10 mouse cellular contexts compared by ENCODE assay signal in genomic region chr7:122131834-122132233, GRCm38 (mm10). TPM values are rescaled to one million over a fixed set of nuclear protein-coding genes. Genes with fewer than 3 reads are reported as not detected.
DNase-seq lines count a peak whose midpoint lies in the region; ATAC-seq and TF ChIP-seq lines count a peak whose summit lies in the region.
"Had no signal": no experiment of that assay in that cellular context is flagged by ENCODE, and none has a peak within 500 bp of the region (broad histone marks: within the 10 kb centered on the region; RNA-seq: fewer than 3 reads in every experiment).

No protein-coding gene starts in this region.

- H3K36me3 ChIP-seq in lung, embryonic 14.5 days (ENCODE audit: insufficient read depth): peaks cover 48% of the 10 kb centered on the region
- peaks cover 32% of the 10 kb centered on the region for H3K36me3 ChIP-seq in forebrain, embryonic 14.5 days (ENCODE audit: control insufficient read depth, insufficient read depth, low read length)
- H3K36me3 ChIP-seq in limb, embryonic 15.5 days: peaks cover 35% of the 10 kb centered on the region
- peaks cover 24% of the 10 kb centered on the region for H3K36me3 ChIP-seq in stomach, embryonic 14.5 days (ENCODE audit: control insufficient read depth, insufficient read depth, low read length)

- no peak for ATAC-seq in lung, embryonic 14.5 days (ENCODE audit: insufficient read depth)
- no peak for ATAC-seq in forebrain, embryonic 14.5 days
- no peak for ATAC-seq in limb, embryonic 15.5 days (ENCODE audit: insufficient number of reproducible peaks, low FRiP score, low TSS enrichment, low read depth)
- ATAC-seq in stomach, embryonic 14.5 days (ENCODE audit: insufficient number of reproducible peaks, insufficient read depth, low FRiP score, low read depth): no peak

- no peaks in the 10 kb centered on the region for H3K9me3 ChIP-seq in lung, embryonic 14.5 days (ENCODE audit: low read depth, low read length)
- no peaks in the 10 kb centered on the region for H3K9me3 ChIP-seq in forebrain, embryonic 14.5 days (replicated peaks; ENCODE audit: control insufficient read depth, low read length)
- no peaks in the 10 kb centered on the region for H3K9me3 ChIP-seq in limb, embryonic 15.5 days
- no peaks in the 10 kb centered on the region for H3K9me3 ChIP-seq in stomach, embryonic 14.5 days (ENCODE audit: control insufficient read depth, low read depth, low read length)

- TF ChIP-seq POLR2A in lung, adult 2 months (IDR thresholded peaks at IDR 0.05; ENCODE audit: borderline replicate concordance, extremely low read depth, low read depth, low read length): no peak

- H3K27ac ChIP-seq in lung, embryonic 14.5 days (ENCODE audit: low read depth): no peak overlapping the region
- H3K27ac ChIP-seq in forebrain, embryonic 14.5 days (ENCODE audit: low read depth, low read length): no peak overlapping the region
- no peak overlapping the region for H3K27ac ChIP-seq in limb, embryonic 15.5 days
- no peak overlapping the region for H3K27ac ChIP-seq in stomach, embryonic 14.5 days (ENCODE audit: low read length)

- peak overlapping the region; percentile 87 for H3K9ac ChIP-seq in lung, embryonic 14.5 days
- peak overlapping the region; percentile 64; the same call in 1 of the 2 replicates for H3K9ac ChIP-seq in forebrain, embryonic 14.5 days (ENCODE audit: low read length)
- H3K9ac ChIP-seq in limb, embryonic 15.5 days: peak overlapping the region; percentile 58; the same call in 1 of the 2 replicates
- H3K9ac ChIP-seq in stomach, embryonic 14.5 days (replicated peaks; ENCODE audit: low read depth, low read length): peak overlapping the region; percentile 81; the same call in 1 of the 2 replicates

- DNase-seq in lung, embryonic 14.5 days: no peak
- DNase-seq in lung, postnatal 10 days: no peak
- DNase-seq in forebrain, embryonic 14.5 days (ENCODE audit: low spot score): no peak
- DNase-seq in layer of hippocampus, adult 18-20 months (ENCODE audit: low spot score in 2 of 2): no peak
- no peak for DNase-seq in lung, adult 2 months
- DNase-seq in frontal cortex, postnatal 14 days (ENCODE audit: low spot score in 2 of 2): no peak
- DNase-seq: cerebellum, postnatal 25 days had no signal

- H3K4me2 ChIP-seq in lung, embryonic 14.5 days: peak overlapping the region; percentile 69
- peak overlapping the region; percentile 71 for H3K4me2 ChIP-seq in forebrain, embryonic 14.5 days (ENCODE audit: low read length)
- H3K4me2 ChIP-seq in limb, embryonic 15.5 days: peak overlapping the region; percentile 79; the same call in 1 of the 2 replicates
- H3K4me2 ChIP-seq in stomach, embryonic 14.5 days (replicated peaks; ENCODE audit: low read depth, low read length): peak overlapping the region; percentile 70

- no peak for TF ChIP-seq CTCF in lung, embryonic 14.5 days (IDR thresholded peaks at IDR 0.05; ENCODE audit: low read depth)
- no peak for TF ChIP-seq CTCF in lung, adult 2 months (IDR thresholded peaks at IDR 0.05; ENCODE audit: insufficient read depth, low read length)

- H3K27me3 ChIP-seq in lung, embryonic 14.5 days (ENCODE audit: insufficient read depth, low read length): no peaks in the 10 kb centered on the region
- no peaks in the 10 kb centered on the region for H3K27me3 ChIP-seq in forebrain, embryonic 14.5 days (replicated peaks; ENCODE audit: control insufficient read depth, insufficient read depth, low read length)
- H3K27me3 ChIP-seq in limb, embryonic 15.5 days: no peaks in the 10 kb centered on the region
- no peaks in the 10 kb centered on the region for H3K27me3 ChIP-seq in stomach, embryonic 14.5 days (ENCODE audit: control insufficient read depth, insufficient read depth, low read length)

- H3K4me1 ChIP-seq in lung, embryonic 14.5 days (ENCODE audit: insufficient read depth): peaks cover 3% of the 10 kb centered on the region; the same call in 1 of the 2 replicates
- H3K4me1 ChIP-seq in forebrain, embryonic 14.5 days (ENCODE audit: control insufficient read depth, insufficient read depth, low read length): peaks cover 12% of the 10 kb centered on the region
- H3K4me1 ChIP-seq in limb, embryonic 15.5 days: peaks cover 9% of the 10 kb centered on the region
- H3K4me1 ChIP-seq in stomach, embryonic 14.5 days (ENCODE audit: control insufficient read depth, insufficient read depth, low read length): no peaks in the 10 kb centered on the region
- no peaks in the 10 kb centered on the region; the same call in 1 of the 2 replicates for H3K4me1 ChIP-seq in lung, adult 2 months (ENCODE audit: control insufficient read depth, insufficient read depth, low read length)

- peak overlapping the region; percentile 91 for H3K4me3 ChIP-seq in lung, embryonic 14.5 days (ENCODE audit: low read depth, low read length)
- H3K4me3 ChIP-seq in forebrain, embryonic 14.5 days (ENCODE audit: low read depth, low read length): peak overlapping the region; percentile 46
- H3K4me3 ChIP-seq in limb, embryonic 15.5 days: peak overlapping the region; percentile 74
- H3K4me3 ChIP-seq in stomach, embryonic 14.5 days (ENCODE audit: low read depth, low read length): peak overlapping the region; percentile 91
- no peak overlapping the region for H3K4me3 ChIP-seq in lung, adult 2 months (replicated peaks; ENCODE audit: extremely low read depth, low read depth, low read length)

RNA-seq across cellular contexts. Expression of gene Palb2, which starts 1.0 kb away (rescaled TPM):
- polyA plus RNA-seq in lung, embryonic 14.5 days (2014; fragmentation: Nextera tagmentation; extraction: Ambion mirVana): 20.6 and 20.8 TPM in 2 replicates
- 7.2 TPM in 2 replicates for polyA plus RNA-seq in forebrain, embryonic 14.5 days (2014; fragmentation: Nextera tagmentation; extraction: Ambion mirVana)
- 10.5 and 12.3 TPM in 2 replicates for polyA plus RNA-seq in limb, embryonic 15.5 days (2015; fragmentation: Nextera tagmentation; extraction: Ambion mirVana)
- 19.9 and 20.0 TPM in 2 replicates for polyA plus RNA-seq in stomach, embryonic 14.5 days (2014; fragmentation: Nextera tagmentation; extraction: Ambion mirVana)
- 1 to 10 TPM; 1.1 to 1.9 TPM for total RNA-seq in layer of hippocampus, adult 18-20 months (2021)
- polyA plus RNA-seq in lung, adult 2 months (2012; rRNA removed): 0.67 and 0.85 TPM in 2 replicates

RNA-seq across cellular contexts. Expression of gene Dctn5, which starts 1.0 kb away (rescaled TPM):
- polyA plus RNA-seq in lung, embryonic 14.5 days (2014; fragmentation: Nextera tagmentation; extraction: Ambion mirVana): 108 and 119 TPM in 2 replicates
- polyA plus RNA-seq in forebrain, embryonic 14.5 days (2014; fragmentation: Nextera tagmentation; extraction: Ambion mirVana): 162 and 166 TPM in 2 replicates
- polyA plus RNA-seq in limb, embryonic 15.5 days (2015; fragmentation: Nextera tagmentation; extraction: Ambion mirVana): 122 and 125 TPM in 2 replicates
- polyA plus RNA-seq in stomach, embryonic 14.5 days (2014; fragmentation: Nextera tagmentation; extraction: Ambion mirVana): 129 and 133 TPM in 2 replicates
- total RNA-seq in layer of hippocampus, adult 18-20 months (2021): 100 to 1,000 TPM; 104 TPM
- polyA plus RNA-seq in lung, adult 2 months (2012; rRNA removed): 52.0 and 59.1 TPM in 2 replicates

RNA-seq across cellular contexts. Expression of gene Plk1, which starts 27.4 kb away (rescaled TPM):
- 141 and 160 TPM in 2 replicates for polyA plus RNA-seq in lung, embryonic 14.5 days (2014; fragmentation: Nextera tagmentation; extraction: Ambion mirVana)
- polyA plus RNA-seq in forebrain, embryonic 14.5 days (2014; fragmentation: Nextera tagmentation; extraction: Ambion mirVana): 47.7 and 48.4 TPM in 2 replicates
- 86.2 and 92.1 TPM in 2 replicates for polyA plus RNA-seq in limb, embryonic 15.5 days (2015; fragmentation: Nextera tagmentation; extraction: Ambion mirVana)
- polyA plus RNA-seq in stomach, embryonic 14.5 days (2014; fragmentation: Nextera tagmentation; extraction: Ambion mirVana): 91.2 and 92.3 TPM in 2 replicates
- total RNA-seq in layer of hippocampus, adult 18-20 months (2021): 1 to 10 TPM; 1.4 to 1.9 TPM
- 2.3 and 3.1 TPM in 2 replicates for polyA plus RNA-seq in lung, adult 2 months (2012; rRNA removed)
- total RNA-seq: monocyte, adult 5-6 weeks had no signal

RNA-seq across cellular contexts. Expression of gene Ndufab1, which starts 30.1 kb away (rescaled TPM):
- polyA plus RNA-seq in lung, embryonic 14.5 days (2014; fragmentation: Nextera tagmentation; extraction: Ambion mirVana): 620 and 633 TPM in 2 replicates
- 510 and 563 TPM in 2 replicates for polyA plus RNA-seq in forebrain, embryonic 14.5 days (2014; fragmentation: Nextera tagmentation; extraction: Ambion mirVana)
- polyA plus RNA-seq in limb, embryonic 15.5 days (2015; fragmentation: Nextera tagmentation; extraction: Ambion mirVana): 553 and 558 TPM in 2 replicates
- 623 and 627 TPM in 2 replicates for polyA plus RNA-seq in stomach, embryonic 14.5 days (2014; fragmentation: Nextera tagmentation; extraction: Ambion mirVana)
- total RNA-seq in layer of hippocampus, adult 18-20 months (2021): 100 to 1,000 TPM; 305 to 306 TPM
- polyA plus RNA-seq in lung, adult 2 months (2012; rRNA removed): 150 and 268 TPM in 2 replicates

RNA-seq across cellular contexts. Expression of gene Ern2, which starts 54.2 kb away (rescaled TPM):
- polyA plus RNA-seq in lung, embryonic 14.5 days (2014; fragmentation: Nextera tagmentation; extraction: Ambion mirVana): 0.16 TPM in 1 of 2 replicates, not detected in the other
- 0.33 and 0.42 TPM in 2 replicates for polyA plus RNA-seq in forebrain, embryonic 14.5 days (2014; fragmentation: Nextera tagmentation; extraction: Ambion mirVana)
- not detected in 2 replicates for polyA plus RNA-seq in limb, embryonic 15.5 days (2015; fragmentation: Nextera tagmentation; extraction: Ambion mirVana)
- polyA plus RNA-seq in stomach, embryonic 14.5 days (2014; fragmentation: Nextera tagmentation; extraction: Ambion mirVana): 12.8 and 13.3 TPM in 2 replicates
- total RNA-seq in layer of hippocampus, adult 18-20 months (2021): 1 to 10 TPM in 1 of 2 experiments, under 1 TPM in 1; 0.36 to 1.1 TPM
- 0.72 and 1.3 TPM in 2 replicates for polyA plus RNA-seq in lung, adult 2 months (2012; rRNA removed)
- total RNA-seq: monocyte, adult 5-6 weeks had no signal

Comparison
In these comparisons a context has a peak if more than half of its experiments do, and no peak if none do; other contexts are left out.
1. RNA of gene Plk1, which starts 27.4 kb away (polyA plus RNA-seq): 141 to 160 TPM in lung, embryonic 14.5 days, 91.2 to 92.3 TPM in stomach, embryonic 14.5 days, 86.2 to 92.1 TPM in limb, embryonic 15.5 days and 47.7 to 48.4 TPM in forebrain, embryonic 14.5 days; 2.3 to 3.1 TPM in lung, adult 2 months; every median in the first group is over 10 times any median in the second.
2. Peak in every context shown above with its lines, with median percentiles within 50 percentile points of each other: H3K4me2 ChIP-seq and H3K9ac ChIP-seq.